Mouse (Mus musculus) hindbrain, embryonic 13.5 days (tissue): ENCODE results near the gene Jaml. TPM values are rescaled to one million over a fixed set of nuclear protein-coding genes. Genes with fewer than 3 reads are reported as not detected.
"Not testable (repeated sequence)": the region's sequence is repeated elsewhere in the genome, so short reads cannot be mapped to it uniquely, and the experiment has no call there.

ENCODE experiments used
- ATAC-seq: fragments of 200-750 bp; cut with Nextera tagmentation; 2 replicates; pipeline ENCODE4 v1.8.0; 2017; ENCODE audit warnings: moderate TSS enrichment; ENCODE audit not compliant: low FRiP score
- H3K27ac ChIP-seq: fragments of 300-500 bp; sonication (generic); 2 replicates; pipeline ENCODE4 v1.5.1; 2015; ENCODE audit warnings: inconsistent platforms, mild to moderate bottlenecking, moderate library complexity
- H3K27me3 ChIP-seq: fragments of 300-500 bp; sonication (generic); 2 replicates; pipeline ENCODE4 v1.6.1; 2015; ENCODE audit warnings: mild to moderate bottlenecking, inconsistent platforms
- H3K36me3 ChIP-seq: fragments of 300-500 bp; sonication (generic); 2 replicates; pipeline ENCODE4 v1.6.1; 2015; ENCODE audit warnings: mild to moderate bottlenecking, inconsistent platforms
- H3K4me1 ChIP-seq: fragments of 300-500 bp; sonication (generic); replicated peaks from 2 replicates; pipeline ENCODE4 v1.6.1; 2015; ENCODE audit warnings: inconsistent platforms
- H3K4me2 ChIP-seq: fragments of 300-500 bp; sonication (generic); 2 replicates; pipeline ENCODE4 v1.6.1; 2015; ENCODE audit warnings: inconsistent platforms, mild to moderate bottlenecking, moderate library complexity
- H3K4me3 ChIP-seq: fragments of 300-500 bp; sonication (generic); 2 replicates; pipeline ENCODE4 v1.5.1; 2015; ENCODE audit warnings: mild to moderate bottlenecking, inconsistent platforms
- H3K9ac ChIP-seq: fragments of 300-500 bp; sonication (generic); 2 replicates; pipeline ENCODE4 v1.6.1; 2015; ENCODE audit warnings: mild to moderate bottlenecking, inconsistent platforms
- H3K9me3 ChIP-seq: fragments of 300-500 bp; sonication (generic); 2 replicates; pipeline ENCODE4 v1.6.1; 2016; ENCODE audit warnings: inconsistent platforms
- WGBS: fragments of 180-500 bp; shearing (Covaris S2); methylation state at CpG from one replicate; pipeline ENCODE4 v1.1.7; 2015; 5-methylcytosine and 5-hydroxymethylcytosine counted together
- polyA plus RNA-seq: library from polyadenylated mRNA; unstranded; fragments of >200 nt; fragmentation: Nextera tagmentation; extraction: Ambion mirVana; gene quantifications from 2 replicates; pipeline ENCODE4 v1.2.1, GENCODE M21; 2015

Gene Jaml
- polyA plus RNA-seq: 0.12 and 0.26 TPM in 2 replicates

GRCm38 (mm10) chr9:45079011-45079410 lies at the start of gene Jaml:
TSS of gene Jaml (plus strand) at chr9:45079183.
- Histone ChIP-seq H3K4me2 (no peak within 1 kb of the TSS), H3K4me1 (no peaks in the 10 kb centered on the region), H3K9ac (no peak within 1 kb of the TSS), H3K36me3 (no peaks in the 10 kb centered on the region), H3K9me3 (no peaks in the 10 kb centered on the region), H3K27ac (no peak within 1 kb of the TSS), H3K4me3 (no peak within 1 kb of the TSS), H3K27me3 (0 out of 2 replicates have a peak, but pooled peaks cover 3% of the 10 kb centered on the region)
- 90% methylated on average over 5 of the region's 5 CpGs for whole genome bisulfite sequencing
- ATAC-seq: no peak

- H3K27me3 ChIP-seq: peaks cover 26% of the 10 kb centered on the region
- no peak for ATAC-seq
- H3K4me2 ChIP-seq: no peak overlapping the region
- no peaks in the 10 kb centered on the region for H3K36me3 ChIP-seq
- no peaks in the 10 kb centered on the region for H3K9me3 ChIP-seq
- H3K4me3 ChIP-seq: no peak overlapping the region
- 80% methylated on average over 6 of the region's 6 CpGs for WGBS
- no peaks in the 10 kb centered on the region for H3K4me1 ChIP-seq
- H3K9ac ChIP-seq: no peak overlapping the region
- H3K27ac ChIP-seq: no peak overlapping the region
Observed at GRCm38 (mm10) chr9:45030341-45030740, 48.6 kb upstream of the Jaml start.

- Histone ChIP-seq H3K27me3 (peaks cover 19% of the 10 kb centered on the region; the same call in 1 of the 2 replicates), H3K9me3 (no peaks in the 10 kb centered on the region), H3K9ac (no peak overlapping the region), H3K36me3 (no peaks in the 10 kb centered on the region), H3K4me3 (no peak overlapping the region), H3K4me2 (no peak overlapping the region), H3K27ac (no peak overlapping the region), H3K4me1 (no peaks in the 10 kb centered on the region)
- ATAC-seq: no peak
- 77% methylated on average over 2 of the region's 2 CpGs for WGBS
Observed at GRCm38 (mm10) chr9:45032261-45032660, 46.7 kb upstream of the Jaml start.

- no peak for ATAC-seq
- Histone ChIP-seq H3K4me2 (no peak overlapping the region), H3K9ac (no peak overlapping the region), H3K27ac (no peak overlapping the region), H3K27me3 (peaks cover 23% of the 10 kb centered on the region), H3K9me3 (no peaks in the 10 kb centered on the region), H3K4me3 (no peak overlapping the region), H3K36me3 (no peaks in the 10 kb centered on the region), H3K4me1 (no peaks in the 10 kb centered on the region)
- WGBS: 84% methylated on average over 3 of the region's 3 CpGs
Observed at GRCm38 (mm10) chr9:45034526-45034925, 44.5 kb upstream of the Jaml start.

GRCm38 (mm10) chr9:45037803-45038202 lies 41.2 kb upstream of the Jaml start:
- H3K9ac ChIP-seq, H3K9me3 ChIP-seq, ATAC-seq, H3K27ac ChIP-seq, H3K4me3 ChIP-seq, H3K4me2 ChIP-seq, H3K36me3 ChIP-seq: not testable (repeated sequence)
- 89% methylated on average over 1 of the region's 1 CpGs for WGBS
- Histone ChIP-seq H3K4me1 (peaks cover 15% of the 10 kb centered on the region), H3K27me3 (peaks cover 50% of the 10 kb centered on the region)

GRCm38 (mm10) chr9:45039499-45039898 lies 39.5 kb upstream of the Jaml start, which contains the start of gene Mpzl2:
TSS of gene Mpzl2 (plus strand) at chr9:45039799.
- Histone ChIP-seq H3K36me3 (no peaks in the 10 kb centered on the region), H3K27me3 (peaks cover 67% of the 10 kb centered on the region), H3K4me2 (peak within 1 kb of the TSS; percentile 21; the same call in 1 of the 2 replicates), H3K9ac (no peak within 1 kb of the TSS), H3K4me1 (peaks cover 17% of the 10 kb centered on the region), H3K27ac (no peak within 1 kb of the TSS), H3K4me3 (no peak within 1 kb of the TSS), H3K9me3 (no peaks in the 10 kb centered on the region)
- 62% methylated on average over 5 of the region's 5 CpGs for WGBS
- ATAC-seq: no peak

- Histone ChIP-seq H3K27ac (no peak overlapping the region), H3K9me3 (no peaks in the 10 kb centered on the region), H3K27me3 (peaks cover 75% of the 10 kb centered on the region), H3K4me2 (peak overlapping the region; percentile 21; the same call in 1 of the 2 replicates), H3K9ac (no peak overlapping the region), H3K36me3 (no peaks in the 10 kb centered on the region), H3K4me1 (peaks cover 17% of the 10 kb centered on the region), H3K4me3 (no peak overlapping the region)
- ATAC-seq: no peak
- 14% methylated on average over 14 of the region's 14 CpGs for WGBS
Observed at GRCm38 (mm10) chr9:45040066-45040845, 38.7 kb upstream of the Jaml start.

- H3K27ac ChIP-seq: no peak overlapping the region
- no peaks in the 10 kb centered on the region for H3K36me3 ChIP-seq
- H3K4me2 ChIP-seq: peak overlapping the region; percentile 21; the same call in 1 of the 2 replicates
- no peak overlapping the region for H3K9ac ChIP-seq
- H3K27me3 ChIP-seq: peaks cover 76% of the 10 kb centered on the region
- peaks cover 17% of the 10 kb centered on the region for H3K4me1 ChIP-seq
- no peak for ATAC-seq
- no peak overlapping the region for H3K4me3 ChIP-seq
- H3K9me3 ChIP-seq: no peaks in the 10 kb centered on the region
- WGBS: 26% methylated on average over 17 of the region's 17 CpGs
Observed at GRCm38 (mm10) chr9:45041131-45041838, 37.7 kb upstream of the Jaml start.

GRCm38 (mm10) chr9:45042056-45042720 lies 36.8 kb upstream of the Jaml start:
- peak overlapping the region; percentile 3; the same call in 1 of the 2 replicates for H3K4me3 ChIP-seq
- H3K36me3 ChIP-seq: no peaks in the 10 kb centered on the region
- H3K27me3 ChIP-seq: peaks cover 83% of the 10 kb centered on the region
- no peak for ATAC-seq
- no peak overlapping the region for H3K9ac ChIP-seq
- H3K27ac ChIP-seq: no peak overlapping the region
- peaks cover 17% of the 10 kb centered on the region for H3K4me1 ChIP-seq
- H3K9me3 ChIP-seq: no peaks in the 10 kb centered on the region
- H3K4me2 ChIP-seq: peak overlapping the region; percentile 15
- 2% methylated on average over 20 of the region's 20 CpGs for WGBS

- Histone ChIP-seq H3K4me3 (no peak overlapping the region), H3K4me1 (peaks cover 17% of the 10 kb centered on the region), H3K9me3 (no peaks in the 10 kb centered on the region), H3K4me2 (peak overlapping the region; percentile 15), H3K27me3 (peaks cover 87% of the 10 kb centered on the region), H3K9ac (no peak overlapping the region), H3K27ac (no peak overlapping the region), H3K36me3 (no peaks in the 10 kb centered on the region)
- ATAC-seq: no peak
- under 1% methylated on average over 10 of the region's 10 CpGs for whole genome bisulfite sequencing
Observed at GRCm38 (mm10) chr9:45042947-45043346, 36.0 kb upstream of the Jaml start.

- no peaks in the 10 kb centered on the region for H3K9me3 ChIP-seq
Observed at GRCm38 (mm10) chr9:45046973-45047372, 32.0 kb upstream of the Jaml start.

GRCm38 (mm10) chr9:45048511-45048910 lies 30.5 kb upstream of the Jaml start:
- Histone ChIP-seq H3K27ac (no peak overlapping the region), H3K4me2 (no peak overlapping the region), H3K9me3 (no peaks in the 10 kb centered on the region), H3K9ac (no peak overlapping the region), H3K4me1 (no peaks in the 10 kb centered on the region), H3K36me3 (no peaks in the 10 kb centered on the region), H3K27me3 (peaks cover 66% of the 10 kb centered on the region), H3K4me3 (no peak overlapping the region)
- no peak for ATAC-seq
- WGBS: 29% methylated on average over 4 of the region's 4 CpGs

More at GRCm38 (mm10) chr9:45046973-45047372, 32.0 kb upstream of the Jaml start:
- Histone ChIP-seq H3K9ac (no peak overlapping the region), H3K36me3 (no peaks in the 10 kb centered on the region), H3K27me3 (peaks cover 71% of the 10 kb centered on the region), H3K4me1 (peaks cover 8% of the 10 kb centered on the region; the same call in 1 of the 2 replicates), H3K4me2 (no peak overlapping the region), H3K4me3 (no peak overlapping the region), H3K27ac (no peak overlapping the region)
- WGBS: 91% methylated on average over 16 of the region's 16 CpGs
- no peak for ATAC-seq
